Mouse (Mus musculus) effector memory CD4-positive, alpha-beta T cell, adult 5 months (primary cell): Measurements from ENCODE around the gene Ncam2. TPM values are rescaled to one million over a fixed set of nuclear protein-coding genes. Genes with fewer than 3 reads are reported as not detected.

Source experiments
- polyA plus RNA-seq: library from polyadenylated mRNA; unstranded; fragments of 100-300 nt; shearing (Covaris generic); gene quantifications from one replicate; pipeline ENCODE4 v1.2.1, GENCODE M21; 2017

Ncam2 gene
- 0.24 TPM for polyA plus RNA-seq

DNA sequence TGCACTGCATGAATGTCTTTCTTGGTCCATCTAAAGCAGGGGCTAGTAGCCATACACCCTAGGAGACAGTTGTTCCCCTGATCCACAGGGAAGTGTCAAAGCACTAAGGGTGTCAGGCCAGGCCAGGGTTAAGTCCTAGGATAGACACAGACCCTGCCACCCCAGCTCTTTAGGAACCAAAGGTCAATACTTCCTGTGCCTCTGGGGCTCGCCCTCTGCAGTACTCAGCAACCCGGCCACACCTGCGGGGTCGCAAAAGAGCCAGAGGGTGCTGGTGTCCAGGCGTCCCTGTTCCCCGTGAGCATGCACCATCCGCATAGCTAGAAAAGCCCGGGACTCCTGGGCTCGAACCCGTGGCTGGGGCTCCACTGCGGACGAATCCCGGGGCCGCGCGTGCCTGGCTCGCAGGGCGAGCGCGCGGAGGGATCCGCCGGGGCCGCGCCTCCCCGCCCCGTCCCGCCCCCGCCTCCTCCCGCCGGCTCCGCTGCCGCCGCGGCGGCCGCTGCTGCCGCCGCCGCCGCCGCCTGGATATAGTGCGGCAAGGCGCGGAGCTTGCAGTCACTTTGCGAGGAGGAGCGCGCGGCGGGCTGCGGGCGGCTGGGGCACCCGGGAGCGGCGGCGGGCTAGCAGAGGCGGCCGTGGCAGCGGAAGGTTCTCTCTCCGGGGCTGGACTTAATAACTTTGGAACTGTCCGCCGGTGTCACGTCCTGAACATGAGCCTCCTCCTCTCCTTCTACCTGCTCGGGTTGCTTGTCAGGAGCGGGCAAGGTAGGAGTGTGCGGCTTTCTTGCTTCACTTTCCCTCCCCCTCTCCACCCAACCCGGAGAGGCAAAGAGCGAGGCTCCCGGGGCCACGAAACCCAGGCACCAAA lies at the start of gene Ncam2:
Ncam2 (plus strand) TSS at position 497 of the 871 bp plus-strand sequence.

